Mouse (Mus musculus) MEL (cell line): ENCODE data around the gene Bhlhe41. TPM values are rescaled to one million over a fixed set of nuclear protein-coding genes. Genes with fewer than 3 reads are reported as not detected.

Experiments
- DNase-seq: peaks from one replicate; pipeline ENCODE4 v3.0.0; 2011; ENCODE audit warnings: low read depth, low spot score
- H3K27ac ChIP-seq: 2 replicates; pipeline ENCODE4 v1.5.1; 2012; ENCODE audit warnings: low read depth, mild to moderate bottlenecking, control low read depth, low read length, moderate library complexity; ENCODE audit not compliant: control insufficient read depth
- H3K27me3 ChIP-seq, 2 experiments: fragments of 150-350 bp in 1 of 2; sonication (generic) in 1 of 2; 2 replicates each; pipeline ENCODE4 v1.6.1; 2012; ENCODE audit warnings: low read length in 2 of 2, mild to moderate bottlenecking in 2 of 2, improper control_type of control experiment in 1 of 2, moderate library complexity in 1 of 2; ENCODE audit not compliant: insufficient read depth in 2 of 2, control insufficient read depth in 1 of 2
- H3K36me3 ChIP-seq, 2 experiments: 2 replicates each; pipeline ENCODE4 v1.6.1; 2012 to 2014; ENCODE audit warnings: low read length in 2 of 2, improper control_type of control experiment in 1 of 2, inconsistent platforms in 1 of 2, mild to moderate bottlenecking in 1 of 2; ENCODE audit not compliant: insufficient read depth in 2 of 2, control insufficient read depth in 1 of 2
- H3K4me1 ChIP-seq, 2 experiments: fragments of 150-350 bp in 1 of 2; sonication (generic) in 1 of 2; 2 replicates each; pipeline ENCODE4 v1.6.1; 2012; ENCODE audit warnings: low read length in 2 of 2, improper control_type of control experiment in 1 of 2, mild to moderate bottlenecking in 1 of 2; ENCODE audit not compliant: insufficient read depth in 2 of 2, control insufficient read depth in 1 of 2
- H3K4me3 ChIP-seq, 2 experiments: fragments of 150-350 bp in 1 of 2; sonication (generic) in 1 of 2; 2 replicates each; pipeline ENCODE4 v1.5.1; 2012; ENCODE audit warnings: low read depth in 2 of 2, low read length in 2 of 2, mild to moderate bottlenecking in 2 of 2, moderate library complexity in 2 of 2, control low read depth in 1 of 2, improper control_type of control experiment in 1 of 2; ENCODE audit not compliant: control insufficient read depth in 1 of 2, insufficient read depth in 1 of 2
- H3K79me2 ChIP-seq: 2 replicates; pipeline ENCODE4 v1.6.1; 2012; ENCODE audit warnings: mild to moderate bottlenecking, low read length, moderate library complexity; ENCODE audit not compliant: control insufficient read depth, poor library complexity, insufficient read depth
- H3K9ac ChIP-seq: 2 replicates; pipeline ENCODE4 v1.6.1; 2012; ENCODE audit warnings: low read depth, mild to moderate bottlenecking, control low read depth, low read length, moderate library complexity; ENCODE audit not compliant: control insufficient read depth, poor library complexity, severe bottlenecking
- H3K9me3 ChIP-seq: fragments of 150-350 bp; sonication (generic); replicated peaks from 2 replicates; pipeline ENCODE4 v1.6.1; 2012; ENCODE audit warnings: mild to moderate bottlenecking, low read length, improper control_type of control experiment, moderate library complexity; ENCODE audit not compliant: insufficient read depth
- BHLHE40 ChIP-seq: IDR thresholded peaks from 2 replicates; pipeline ENCODE4 v1.6.1; 2012; ENCODE audit warnings: low read depth, mild to moderate bottlenecking, inconsistent platforms, low read length, improper control_type of control experiment, borderline replicate concordance
- CHD2 ChIP-seq: IDR thresholded peaks from 2 replicates; pipeline ENCODE4 v1.6.1; 2011; ENCODE audit warnings: low read length, improper control_type of control experiment
- EP300 ChIP-seq, 2 experiments: IDR thresholded peaks; 2 replicates each; pipeline ENCODE4 v1.6.1; 2011; ENCODE audit warnings: improper control_type of control experiment in 2 of 2, low read length in 2 of 2, low read depth in 1 of 2, mild to moderate bottlenecking in 1 of 2
- GABPA ChIP-seq: IDR thresholded peaks from 2 replicates; pipeline ENCODE4 v1.6.1; 2012; ENCODE audit warnings: low read depth, mild to moderate bottlenecking, inconsistent platforms, low read length, improper control_type of control experiment, moderate library complexity
- JUND ChIP-seq: IDR thresholded peaks from 2 replicates; pipeline ENCODE4 v1.6.1; 2011; ENCODE audit warnings: low read depth, mild to moderate bottlenecking, improper control_type of control experiment, low read length
- KAT2A ChIP-seq: conservative IDR thresholded peaks from 2 replicates; pipeline ENCODE4 v1.6.1; 2012; ENCODE audit warnings: low read depth, low read length, improper control_type of control experiment, inconsistent platforms
- MEF2A ChIP-seq: IDR thresholded peaks from 2 replicates; pipeline ENCODE4 v1.6.1; 2014; ENCODE audit warnings: low read depth, mild to moderate bottlenecking, inconsistent platforms, low read length, improper control_type of control experiment; ENCODE audit not compliant: poor library complexity, insufficient replicate concordance, severe bottlenecking; ENCODE audit errors: extremely low read depth
- MXI1 ChIP-seq: IDR thresholded peaks from 2 replicates; pipeline ENCODE4 v1.6.1; 2011; ENCODE audit warnings: mild to moderate bottlenecking, low read depth, low read length, improper control_type of control experiment
- MYC ChIP-seq: IDR thresholded peaks from 2 replicates; pipeline ENCODE4 v1.6.1; 2011; ENCODE audit warnings: low read depth, mild to moderate bottlenecking, low read length, improper control_type of control experiment, moderate library complexity
- POLR2AphosphoS2 ChIP-seq: IDR thresholded peaks from 2 replicates; pipeline ENCODE4 v1.6.1; 2011; ENCODE audit warnings: low read length, improper control_type of control experiment
- POLR2AphosphoS5 ChIP-seq: IDR thresholded peaks from 2 replicates; pipeline ENCODE4 v1.6.1; 2012; ENCODE audit warnings: low read depth, borderline replicate concordance, mild to moderate bottlenecking, inconsistent platforms, low read length, moderate library complexity, mixed read lengths
- RAD21 ChIP-seq: IDR thresholded peaks from 2 replicates; pipeline ENCODE4 v1.6.1; 2011; ENCODE audit warnings: mild to moderate bottlenecking, low read depth, low read length, improper control_type of control experiment
- SIN3A ChIP-seq: IDR thresholded peaks from 2 replicates; pipeline ENCODE4 v1.6.1; 2012; ENCODE audit warnings: low read length, improper control_type of control experiment, inconsistent platforms
- ZKSCAN1 ChIP-seq: IDR thresholded peaks from 2 replicates; pipeline ENCODE4 v1.6.1; 2012; ENCODE audit warnings: low read depth, mild to moderate bottlenecking, inconsistent platforms, low read length, improper control_type of control experiment, moderate library complexity
- ZNF384 ChIP-seq: IDR thresholded peaks from 2 replicates; pipeline ENCODE4 v1.6.1; 2012; ENCODE audit warnings: low read depth, mild to moderate bottlenecking, inconsistent platforms, low read length, improper control_type of control experiment
- polyA plus RNA-seq, 2 experiments: library from polyadenylated mRNA; stranded (reverse) in 1 of 2; unstranded in 1 of 2; fragments of >175 nt in 1 of 2; fragments of >200 nt in 1 of 2; gene quantifications; 2 replicates each; pipeline versions ENCODE4 v1.2.1 to v1.2.4; 2012; ENCODE audit warnings: low replicate concordance in 2 of 2, low read depth in 1 of 2; ENCODE audit not compliant: insufficient read length in 2 of 2, insufficient read depth in 1 of 2, missing spikeins in 1 of 2
- total RNA-seq: library from RNA; depleted of rRNA; stranded (reverse); fragments of 300-350 nt; gene quantifications from 2 replicates; pipeline ENCODE4 v1.2.3, GENCODE M21; 2012

Bhlhe41 gene
- total and polyA plus RNA-seq, 3 experiments: not detected

DNA sequence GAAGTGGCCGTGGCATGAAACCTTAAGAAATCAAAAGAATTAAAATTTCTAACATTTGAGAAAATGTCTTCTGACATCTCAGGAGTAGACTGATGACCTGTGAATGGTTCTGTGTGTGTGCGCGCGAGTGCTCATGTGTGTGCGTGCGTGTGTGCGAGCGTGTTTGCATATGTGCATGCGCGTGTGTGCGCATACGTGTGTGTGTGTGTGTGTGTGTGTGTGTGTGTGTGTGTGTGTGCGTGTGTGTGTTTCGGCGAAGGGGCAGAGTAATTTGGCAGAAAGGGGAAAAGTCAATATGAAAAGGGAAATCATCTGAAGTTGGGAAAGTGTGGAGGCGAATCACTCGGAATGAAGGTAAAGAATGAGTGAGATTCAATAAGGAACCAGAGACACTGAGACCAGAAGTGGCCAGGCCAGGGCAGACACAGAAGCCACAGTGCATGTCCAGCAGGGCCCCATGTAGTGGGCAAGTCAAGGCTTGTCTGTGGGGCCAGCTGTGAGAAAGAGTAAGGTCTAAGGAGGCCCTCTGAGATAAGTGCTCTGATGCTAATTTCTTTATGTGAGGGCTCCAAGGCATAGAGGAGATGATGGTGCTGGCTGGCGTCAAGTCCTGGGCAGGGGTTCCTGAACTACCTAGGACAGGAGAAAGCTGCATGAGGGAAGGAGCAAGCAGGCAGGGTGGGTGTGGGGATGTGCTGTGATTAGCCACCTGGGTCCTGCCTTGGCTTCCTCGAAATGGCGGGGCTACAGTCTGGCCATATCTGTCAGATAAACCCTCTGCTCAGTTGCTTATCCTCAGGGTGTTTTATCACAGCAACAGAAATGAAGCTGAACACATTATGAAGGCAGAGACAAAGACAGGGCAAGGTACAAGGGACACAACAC lies 27.3 kb upstream of the Bhlhe41 start:
- peaks cover 0 to 5% of the 10 kb centered on the region in 2 experiments; a peak in 1 of 4 replicates for H3K4me1 ChIP-seq
- H3K27me3 ChIP-seq: no peaks in the 10 kb centered on the region
- TF ChIP-seq MXI1 (no peak), SIN3A (no peak), CHD2 (no peak), KAT2A (no peak)
- H3K4me3 ChIP-seq: no peak overlapping the region
- no peaks in the 10 kb centered on the region for H3K36me3 ChIP-seq
- no peaks in the 10 kb centered on the region for H3K9me3 ChIP-seq
- no peaks in the 10 kb centered on the region for H3K79me2 ChIP-seq
- DNase-seq: no peak
- no peak overlapping the region for H3K27ac ChIP-seq
- no peak overlapping the region for H3K9ac ChIP-seq

DNA sequence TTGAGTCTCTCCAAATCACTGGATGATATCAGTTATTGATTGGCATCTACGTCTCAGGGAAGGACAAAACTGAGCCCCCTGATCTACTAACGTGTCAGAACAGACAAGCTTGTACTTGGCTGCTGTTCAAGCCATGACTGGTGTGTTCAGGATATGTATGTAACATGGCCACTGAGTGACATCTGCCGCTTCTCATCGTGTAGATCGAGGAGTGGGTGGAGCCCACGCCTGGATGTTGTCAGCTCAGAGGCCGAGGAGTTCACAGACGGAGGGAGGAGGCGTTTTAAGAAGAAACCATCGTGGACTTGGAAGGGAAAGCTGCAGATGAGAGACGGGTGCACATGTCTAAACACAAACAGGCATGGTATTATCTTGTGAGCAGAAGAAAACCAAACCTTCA lies 26.6 kb upstream of the Bhlhe41 start:
- Histone ChIP-seq H3K79me2 (no peaks in the 10 kb centered on the region), H3K9me3 (no peaks in the 10 kb centered on the region), H3K36me3 (no peaks in the 10 kb centered on the region), H3K27ac (no peak overlapping the region), H3K4me3 (no peak overlapping the region), H3K27me3 (no peaks in the 10 kb centered on the region), H3K4me1 (peaks cover 0 to 5% of the 10 kb centered on the region in 2 experiments; a peak in 1 of 4 replicates), H3K9ac (no peak overlapping the region)
- no peak for DNase-seq
- TF ChIP-seq ZNF384: no peak
- no peak for TF ChIP-seq MYC
- no peak for TF ChIP-seq RAD21
- TF ChIP-seq GABPA: no peak
- TF ChIP-seq JUND: no peak
- TF ChIP-seq EP300 (IDR thresholded peaks at IDR 0.05; ENCODE audit: low read depth in 1 of 2, low read length in 2 of 2): no peak
- no peak for TF ChIP-seq MEF2A
- no peak for TF ChIP-seq POLR2AphosphoS5
- no peak for TF ChIP-seq BHLHE40
- TF ChIP-seq SIN3A: no peak
- TF ChIP-seq POLR2AphosphoS2: no peak
- no peak for TF ChIP-seq ZKSCAN1
